Mouse (Mus musculus) C2C12 (cell line): ENCODE data around the gene Hsf2bp.

Experiments
- CTCF ChIP-seq: IDR thresholded peaks from one replicate; pipeline ENCODE4 v1.5.1; 2011; ENCODE audit not compliant: control insufficient read depth, insufficient read depth, insufficient read length
- FOSL1 ChIP-seq: IDR thresholded peaks from one replicate; pipeline ENCODE4 v1.8.0; 2011; ENCODE audit warnings: mild to moderate bottlenecking, low read length; ENCODE audit not compliant: poor library complexity, insufficient read depth, severe bottlenecking
- MAX ChIP-seq: IDR thresholded peaks from one replicate; pipeline ENCODE4 v1.6.1; 2011; ENCODE audit warnings: mild to moderate bottlenecking, control low read depth
- MYOD1 ChIP-seq: IDR thresholded peaks from one replicate; pipeline ENCODE4 v1.6.1; 2011; ENCODE audit warnings: low read depth; ENCODE audit not compliant: control insufficient read depth, insufficient read length
- USF1 ChIP-seq: IDR thresholded peaks from one replicate; pipeline ENCODE4 v1.6.1; 2011; ENCODE audit warnings: low read depth, mild to moderate bottlenecking, control low read depth, moderate library complexity

- TF ChIP-seq CTCF (no peak), FOSL1 (peak; percentile 7), MAX (no peak), USF1 (no peak), MYOD1 (no peak)
Observed at GRCm38 (mm10) chr17:32003251-32003650, 32.9 kb downstream of the Hsf2bp start.
